Mouse (Mus musculus): ENCODE measurements around the gene Orc2. TPM values are rescaled to one million over a fixed set of nuclear protein-coding genes. Genes with fewer than 3 reads are reported as not detected.

Orc2 gene
- polyA plus RNA-seq, 1 experiment from 2014 or later, result 25.7 TPM

DNA sequence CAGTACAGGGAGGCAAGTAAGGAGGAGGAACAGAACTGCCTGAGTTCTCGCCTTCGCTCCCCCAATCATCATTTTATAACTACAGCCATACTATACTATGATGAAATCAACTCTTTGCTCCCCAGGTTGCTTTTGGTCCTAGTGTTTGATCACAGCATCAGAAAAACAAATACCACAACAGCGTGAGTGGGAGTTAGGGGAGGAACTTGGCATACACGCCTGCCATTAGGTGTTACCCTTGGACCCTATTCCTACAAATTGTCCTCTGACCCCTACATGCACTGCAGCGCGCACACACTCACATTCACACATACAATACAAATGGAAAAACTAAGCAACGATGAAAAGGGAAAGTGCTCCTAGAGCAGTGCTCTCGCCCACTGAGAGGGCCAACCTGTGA lies 29.2 kb downstream of the Orc2 start:
- peaks cover 37% of the 10 kb centered on the region for H3K36me3 ChIP-seq (ENCODE audit: control insufficient read depth, insufficient read depth, low read length)
- no peaks in the 10 kb centered on the region for H3K27me3 ChIP-seq (ENCODE audit: control insufficient read depth, insufficient read depth, low read depth, low read length)
- no peak overlapping the region for H3K4me2 ChIP-seq (ENCODE audit: low read depth, low read length)
- H3K9ac ChIP-seq (ENCODE audit: low read length), result no peak overlapping the region
- no peak for ATAC-seq (ENCODE audit: low read depth)
- no peaks in the 10 kb centered on the region for H3K4me1 ChIP-seq (replicated peaks; ENCODE audit: control insufficient read depth, insufficient read depth, low read length)
- no peak overlapping the region for H3K27ac ChIP-seq (ENCODE audit: low read length)
- H3K9me3 ChIP-seq (ENCODE audit: control insufficient read depth, low read length), result no peaks in the 10 kb centered on the region
- WGBS, result 93% methylated on average over 8 of the region's 8 CpGs
- H3K4me3 ChIP-seq (ENCODE audit: low read length), result no peak overlapping the region

DNA sequence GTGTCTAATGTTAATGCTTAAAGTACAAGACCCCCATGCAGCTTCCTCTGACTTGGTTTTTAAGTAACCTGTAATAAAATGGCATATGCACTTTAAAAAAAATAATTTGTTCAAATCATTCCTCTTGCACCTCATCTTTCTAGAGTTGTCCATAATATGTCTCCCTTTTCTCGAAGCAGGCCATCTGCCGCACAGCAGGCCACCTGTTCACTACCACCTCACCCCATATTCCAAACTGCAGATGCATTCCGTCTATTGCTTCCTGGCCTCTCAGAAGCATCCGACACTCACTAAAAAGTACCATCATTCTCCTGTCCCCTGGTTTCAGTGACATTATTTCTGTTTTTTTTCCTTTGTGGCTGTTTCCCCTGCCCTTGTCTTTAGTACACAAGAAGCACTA lies 39.3 kb downstream of the Orc2 start:
- H3K9ac ChIP-seq (ENCODE audit: low read length), result no peak overlapping the region
- H3K4me2 ChIP-seq (ENCODE audit: low read depth, low read length), result no peak overlapping the region
- WGBS, result 86% methylated on average over 4 of the region's 4 CpGs
- no peak for ATAC-seq (ENCODE audit: low read depth)
- H3K4me3 ChIP-seq (ENCODE audit: low read length), result no peak overlapping the region
- H3K27me3 ChIP-seq (ENCODE audit: control insufficient read depth, insufficient read depth, low read depth, low read length), result no peaks in the 10 kb centered on the region
- no peaks in the 10 kb centered on the region for H3K4me1 ChIP-seq (replicated peaks; ENCODE audit: control insufficient read depth, insufficient read depth, low read length)
- no peak overlapping the region for H3K27ac ChIP-seq (ENCODE audit: low read length)
- peaks cover 31% of the 10 kb centered on the region for H3K36me3 ChIP-seq (ENCODE audit: control insufficient read depth, insufficient read depth, low read length)
- no peaks in the 10 kb centered on the region for H3K9me3 ChIP-seq (ENCODE audit: control insufficient read depth, low read length)

DNA sequence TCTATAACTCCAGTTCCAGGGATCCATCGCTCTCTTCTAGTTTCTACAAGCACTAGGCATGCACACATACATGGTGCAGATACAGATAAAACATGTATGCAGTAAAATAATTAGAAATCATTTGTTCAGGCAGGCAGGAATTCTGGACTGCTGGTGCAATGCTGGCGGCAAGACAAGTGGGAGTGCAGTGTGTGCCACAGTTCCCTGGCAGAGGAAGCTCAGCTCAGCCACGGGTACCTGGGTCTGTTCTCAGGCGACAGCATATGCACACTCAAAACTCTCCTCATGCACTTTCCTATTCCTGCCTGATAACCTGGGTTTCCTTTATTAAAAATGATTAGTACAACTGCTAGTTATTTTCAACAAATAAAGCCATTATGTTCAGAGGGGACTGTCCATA lies 39.9 kb downstream of the Orc2 start:
- ATAC-seq (ENCODE audit: low read depth), result no peak
- Histone ChIP-seq H3K4me1 (replicated peaks; ENCODE audit: control insufficient read depth, insufficient read depth, low read length) (no peaks in the 10 kb centered on the region), H3K27me3 (ENCODE audit: control insufficient read depth, insufficient read depth, low read depth, low read length) (no peaks in the 10 kb centered on the region), H3K9me3 (ENCODE audit: control insufficient read depth, low read length) (no peaks in the 10 kb centered on the region), H3K4me3 (ENCODE audit: low read length) (no peak overlapping the region), H3K4me2 (ENCODE audit: low read depth, low read length) (no peak overlapping the region), H3K27ac (ENCODE audit: low read length) (no peak overlapping the region), H3K36me3 (ENCODE audit: control insufficient read depth, insufficient read depth, low read length) (peaks cover 32% of the 10 kb centered on the region), H3K9ac (ENCODE audit: low read length) (no peak overlapping the region)
- WGBS, result 86% methylated on average over 4 of the region's 4 CpGs

DNA sequence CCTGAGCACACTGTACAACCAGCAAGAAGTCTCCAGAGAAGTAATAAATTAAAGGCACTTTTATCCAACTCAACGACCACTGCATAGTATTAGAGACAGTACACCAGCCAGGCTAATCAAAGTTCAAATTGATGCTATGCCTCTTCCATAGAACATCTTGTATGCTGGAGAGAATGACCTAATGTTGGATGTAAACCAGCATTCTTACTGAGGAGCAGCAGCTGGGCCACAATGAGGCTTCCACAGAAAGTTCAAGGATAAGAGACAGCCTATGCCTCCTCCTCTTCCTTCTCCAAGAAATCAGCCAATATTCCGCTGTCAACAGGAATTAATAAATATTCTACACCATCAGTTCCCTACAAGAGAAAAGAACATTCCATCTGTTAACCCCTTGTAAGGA lies 41.0 kb downstream of the Orc2 start:
- H3K27me3 ChIP-seq (ENCODE audit: control insufficient read depth, insufficient read depth, low read depth, low read length), result no peaks in the 10 kb centered on the region
- no peak overlapping the region for H3K4me3 ChIP-seq (ENCODE audit: low read length)
- peaks cover 24% of the 10 kb centered on the region for H3K36me3 ChIP-seq (ENCODE audit: control insufficient read depth, insufficient read depth, low read length)
- H3K9ac ChIP-seq (ENCODE audit: low read length), result no peak overlapping the region
- no peak overlapping the region for H3K27ac ChIP-seq (ENCODE audit: low read length)
- WGBS, result 77% methylated on average over 2 of the region's 2 CpGs
- no peaks in the 10 kb centered on the region for H3K9me3 ChIP-seq (ENCODE audit: control insufficient read depth, low read length)
- ATAC-seq (ENCODE audit: low read depth), result no peak
- no peak overlapping the region for H3K4me2 ChIP-seq (ENCODE audit: low read depth, low read length)
- no peaks in the 10 kb centered on the region for H3K4me1 ChIP-seq (replicated peaks; ENCODE audit: control insufficient read depth, insufficient read depth, low read length)

GRCm38 (mm10) chr1:58460566-58460965 lies 44.3 kb downstream of the Orc2 start:
- no peak for ATAC-seq (ENCODE audit: low read depth)
- H3K4me2 ChIP-seq (ENCODE audit: low read depth, low read length), result no peak overlapping the region
- H3K9ac ChIP-seq (ENCODE audit: low read length), result no peak overlapping the region
- H3K9me3 ChIP-seq (ENCODE audit: control insufficient read depth, low read length), result no peaks in the 10 kb centered on the region
- no peaks in the 10 kb centered on the region for H3K4me1 ChIP-seq (replicated peaks; ENCODE audit: control insufficient read depth, insufficient read depth, low read length)
- peaks cover 45% of the 10 kb centered on the region for H3K36me3 ChIP-seq (ENCODE audit: control insufficient read depth, insufficient read depth, low read length)
- no peaks in the 10 kb centered on the region for H3K27me3 ChIP-seq (ENCODE audit: control insufficient read depth, insufficient read depth, low read depth, low read length)
- no peak overlapping the region for H3K4me3 ChIP-seq (ENCODE audit: low read length)
- no peak overlapping the region for H3K27ac ChIP-seq (ENCODE audit: low read length)
- WGBS, result 88% methylated on average over 3 of the region's 3 CpGs

DNA sequence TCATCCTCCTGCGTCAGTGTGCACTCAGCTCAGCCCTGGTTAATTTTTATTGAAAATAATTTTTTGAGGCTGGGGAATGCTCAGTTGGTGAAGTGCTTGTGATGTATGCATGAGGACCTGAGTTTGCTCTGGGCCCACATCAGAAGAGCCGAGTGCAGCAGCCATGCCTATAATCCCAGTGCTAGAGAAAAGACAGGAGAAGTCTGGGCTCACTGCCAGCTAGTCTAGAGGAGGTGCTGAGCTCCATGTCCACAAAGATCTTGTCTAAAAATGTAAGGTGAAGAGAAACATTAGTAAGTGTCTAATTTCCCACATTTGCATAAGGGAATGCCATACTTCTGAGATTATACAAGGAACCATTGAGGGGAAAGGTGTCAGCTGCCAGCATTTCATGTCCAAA lies 46.0 kb downstream of the Orc2 start:
- Histone ChIP-seq H3K27me3 (ENCODE audit: control insufficient read depth, insufficient read depth, low read depth, low read length) (no peaks in the 10 kb centered on the region), H3K9me3 (ENCODE audit: control insufficient read depth, low read length) (no peaks in the 10 kb centered on the region), H3K4me2 (ENCODE audit: low read depth, low read length) (no peak overlapping the region), H3K27ac (ENCODE audit: low read length) (no peak overlapping the region), H3K4me1 (replicated peaks; ENCODE audit: control insufficient read depth, insufficient read depth, low read length) (no peaks in the 10 kb centered on the region), H3K4me3 (ENCODE audit: low read length) (no peak overlapping the region), H3K36me3 (ENCODE audit: control insufficient read depth, insufficient read depth, low read length) (peaks cover 40% of the 10 kb centered on the region), H3K9ac (ENCODE audit: low read length) (no peak overlapping the region)
- ATAC-seq (ENCODE audit: low read depth), result no peak
- 70% methylated on average over 2 of the region's 2 CpGs for WGBS

DNA sequence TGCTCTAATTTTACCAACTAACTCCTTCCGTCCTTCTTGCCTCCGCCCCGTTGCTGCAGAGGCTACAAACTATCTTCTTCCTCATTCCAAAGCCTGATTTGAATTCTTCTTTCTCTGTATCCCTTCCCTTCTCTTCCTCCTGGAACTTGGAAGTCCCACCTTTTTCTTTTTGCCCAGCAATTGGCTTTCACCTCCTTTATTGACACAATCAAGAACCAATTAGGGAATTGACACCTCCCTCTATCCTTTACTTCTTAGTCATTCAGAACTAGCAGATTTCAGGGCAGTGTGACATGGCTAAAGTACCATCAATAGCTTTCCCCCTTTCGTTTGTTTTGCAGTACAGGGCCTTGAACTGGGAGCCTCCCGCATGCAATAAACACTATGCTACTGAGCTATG lies 46.7 kb downstream of the Orc2 start:
- H3K9ac ChIP-seq (ENCODE audit: low read length), result no peak overlapping the region
- H3K27ac ChIP-seq (ENCODE audit: low read length), result no peak overlapping the region

GRCm38 (mm10) chr1:58454316-58454715 lies 50.6 kb downstream of the Orc2 start:
- H3K4me1 ChIP-seq (replicated peaks; ENCODE audit: control insufficient read depth, insufficient read depth, low read length), result no peaks in the 10 kb centered on the region
- no peak overlapping the region for H3K27ac ChIP-seq (ENCODE audit: low read length)
- no peak overlapping the region for H3K9ac ChIP-seq (ENCODE audit: low read length)
- no peak for ATAC-seq (ENCODE audit: low read depth)
- H3K4me2 ChIP-seq (ENCODE audit: low read depth, low read length), result no peak overlapping the region
- peaks cover 43% of the 10 kb centered on the region for H3K36me3 ChIP-seq (ENCODE audit: control insufficient read depth, insufficient read depth, low read length)
- no peaks in the 10 kb centered on the region for H3K27me3 ChIP-seq (ENCODE audit: control insufficient read depth, insufficient read depth, low read depth, low read length)
- H3K4me3 ChIP-seq (ENCODE audit: low read length), result no peak overlapping the region
- 81% methylated on average over 6 of the region's 6 CpGs for WGBS
- H3K9me3 ChIP-seq (ENCODE audit: control insufficient read depth, low read length), result no peaks in the 10 kb centered on the region

More for the DNA sequence above, 46.7 kb downstream of the Orc2 start:
- H3K4me1 ChIP-seq (replicated peaks; ENCODE audit: control insufficient read depth, insufficient read depth, low read length), result no peaks in the 10 kb centered on the region
- WGBS, result 89% methylated on average over 5 of the region's 5 CpGs
- peaks cover 42% of the 10 kb centered on the region for H3K36me3 ChIP-seq (ENCODE audit: control insufficient read depth, insufficient read depth, low read length)
- no peak for ATAC-seq (ENCODE audit: low read depth)
- no peak overlapping the region for H3K4me2 ChIP-seq (ENCODE audit: low read depth, low read length)
- no peak overlapping the region for H3K4me3 ChIP-seq (ENCODE audit: low read length)
- no peaks in the 10 kb centered on the region for H3K9me3 ChIP-seq (ENCODE audit: control insufficient read depth, low read length)
- H3K27me3 ChIP-seq (ENCODE audit: control insufficient read depth, insufficient read depth, low read depth, low read length), result no peaks in the 10 kb centered on the region

DNA sequence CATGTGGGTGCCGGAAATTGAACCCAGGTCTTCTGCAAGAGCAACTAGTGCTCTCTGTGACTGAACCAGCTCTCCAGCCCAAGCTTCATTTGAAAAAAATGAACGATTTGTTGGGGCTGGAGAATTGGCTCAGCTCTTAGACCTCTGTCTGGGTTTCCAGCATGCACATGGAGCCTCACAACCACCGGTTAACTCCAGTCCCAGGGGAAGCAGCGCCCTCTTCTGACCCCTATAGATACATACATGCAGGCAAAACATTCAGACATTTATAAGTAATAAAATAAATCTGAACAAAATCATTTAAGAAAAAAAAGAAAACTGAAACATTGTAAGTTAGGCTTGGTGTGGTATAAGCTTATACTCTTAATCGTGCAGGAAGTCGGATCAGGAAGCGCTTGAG lies 56.5 kb downstream of the Orc2 start:
- WGBS, result 61% methylated on average over 7 of the region's 7 CpGs
- Histone ChIP-seq H3K27me3 (ENCODE audit: control insufficient read depth, insufficient read depth, low read depth, low read length) (no peaks in the 10 kb centered on the region), H3K27ac (ENCODE audit: low read length) (no peak overlapping the region), H3K4me1 (replicated peaks; ENCODE audit: control insufficient read depth, insufficient read depth, low read length) (peaks cover 19% of the 10 kb centered on the region), H3K4me2 (ENCODE audit: low read depth, low read length) (no peak overlapping the region), H3K9ac (ENCODE audit: low read length) (no peak overlapping the region), H3K9me3 (ENCODE audit: control insufficient read depth, low read length) (no peaks in the 10 kb centered on the region), H3K4me3 (ENCODE audit: low read length) (no peak overlapping the region), H3K36me3 (ENCODE audit: control insufficient read depth, insufficient read depth, low read length) (peaks cover 16% of the 10 kb centered on the region)
- no peak for ATAC-seq (ENCODE audit: low read depth)

DNA sequence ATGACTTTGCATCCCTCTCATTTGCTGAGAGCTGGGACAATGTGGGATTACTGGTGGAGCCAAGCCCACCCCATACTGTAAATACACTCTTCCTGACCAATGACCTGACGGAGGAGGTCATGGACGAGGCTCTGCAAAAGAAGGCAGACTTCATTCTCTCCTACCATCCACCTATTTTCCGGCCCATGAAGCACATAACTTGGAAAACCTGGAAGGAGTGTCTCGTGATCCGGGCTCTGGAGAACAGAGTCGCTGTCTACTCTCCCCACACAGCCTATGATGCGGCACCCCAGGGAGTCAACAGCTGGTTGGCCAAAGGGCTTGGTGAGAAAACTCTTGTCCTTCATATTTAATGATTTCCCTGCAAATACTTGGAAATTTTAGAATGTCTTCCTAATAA lies 57.1 kb downstream of the Orc2 start:
- Histone ChIP-seq H3K4me2 (ENCODE audit: low read depth, low read length) (no peak overlapping the region), H3K27me3 (ENCODE audit: control insufficient read depth, insufficient read depth, low read depth, low read length) (no peaks in the 10 kb centered on the region), H3K27ac (ENCODE audit: low read length) (no peak overlapping the region), H3K9ac (ENCODE audit: low read length) (no peak overlapping the region), H3K9me3 (ENCODE audit: control insufficient read depth, low read length) (no peaks in the 10 kb centered on the region), H3K4me3 (ENCODE audit: low read length) (no peak overlapping the region), H3K4me1 (replicated peaks; ENCODE audit: control insufficient read depth, insufficient read depth, low read length) (peaks cover 19% of the 10 kb centered on the region), H3K36me3 (ENCODE audit: control insufficient read depth, insufficient read depth, low read length) (peaks cover 16% of the 10 kb centered on the region)
- WGBS, result 92% methylated on average over 7 of the region's 7 CpGs
- no peak for ATAC-seq (ENCODE audit: low read depth)
